In genomic region chr2:61563202-61563601, GRCm38 (mm10) we compare ENCODE assay signal across 29 mouse cellular contexts. TPM values are rescaled to one million over a fixed set of nuclear protein-coding genes. Genes with fewer than 3 reads are reported as not detected.
DNase-seq lines count a peak whose midpoint lies in the region; ATAC-seq and TF ChIP-seq lines count a peak whose summit lies in the region.
"Had no signal": no experiment of that assay in that cellular context is flagged by ENCODE, and none has a peak within 500 bp of the region (broad histone marks: within the 10 kb centered on the region; RNA-seq: fewer than 3 reads in every experiment).

No protein-coding gene starts in this region.

- H3K4me2 ChIP-seq in forebrain, embryonic 16.5 days (ENCODE audit: low read length) = no peak overlapping the region
- H3K4me2 ChIP-seq in hindbrain, postnatal 0 days (ENCODE audit: low read depth, low read length) = no peak overlapping the region
- H3K4me2 ChIP-seq: embryonic facial prominence, embryonic 13.5 days; limb, embryonic 15.5 days; liver, embryonic 13.5 days; midbrain, embryonic 15.5 days; neural tube, embryonic 15.5 days had no signal

- TF ChIP-seq CTCF in hindbrain, postnatal 0 days (IDR thresholded peaks at IDR 0.05; ENCODE audit: low read depth) = no peak

- no peaks in the 10 kb centered on the region; the same call in 1 of the 2 replicates for H3K4me1 ChIP-seq in forebrain, embryonic 16.5 days (replicated peaks; ENCODE audit: control insufficient read depth, insufficient read depth, low read length)
- H3K4me1 ChIP-seq in hindbrain, postnatal 0 days (ENCODE audit: insufficient read depth, low read length) = no peaks in the 10 kb centered on the region
- H3K4me1 ChIP-seq: embryonic facial prominence, embryonic 13.5 days; limb, embryonic 15.5 days; liver, embryonic 13.5 days; neural tube, embryonic 15.5 days had no signal

- no peaks in the 10 kb centered on the region for H3K9me3 ChIP-seq in forebrain, embryonic 16.5 days (ENCODE audit: control insufficient read depth, low read length)
- no peaks in the 10 kb centered on the region for H3K9me3 ChIP-seq in hindbrain, postnatal 0 days (ENCODE audit: low read length)
- H3K9me3 ChIP-seq: embryonic facial prominence, embryonic 13.5 days; forebrain, embryonic 10.5 days; limb, embryonic 10.5 days; limb, embryonic 15.5 days; liver, embryonic 13.5 days; midbrain, embryonic 10.5 days; midbrain, embryonic 15.5 days; neural tube, embryonic 15.5 days had no signal

- no peak overlapping the region for H3K4me3 ChIP-seq in forebrain, embryonic 16.5 days (replicated peaks; ENCODE audit: low read length)
- H3K4me3 ChIP-seq in hindbrain, postnatal 0 days (ENCODE audit: low read length) = no peak overlapping the region
- H3K4me3 ChIP-seq: embryonic facial prominence, embryonic 13.5 days; forebrain, embryonic 10.5 days; layer of hippocampus, adult 2 months; limb, embryonic 10.5 days; limb, embryonic 15.5 days; liver, embryonic 13.5 days; midbrain, embryonic 10.5 days; midbrain, embryonic 15.5 days; neural tube, embryonic 15.5 days had no signal

- 70% methylated on average over 6 of the region's 6 CpGs for WGBS in forebrain, embryonic 16.5 days
- 85% methylated on average over 6 of the region's 6 CpGs for WGBS in hindbrain, postnatal 0 days

- no peak for ATAC-seq in forebrain, embryonic 16.5 days
- no peak for ATAC-seq in hindbrain, postnatal 0 days
- ATAC-seq: forebrain, postnatal 0 days; hindbrain, embryonic 16.5 days; intestine, postnatal 0 days; lung, postnatal 0 days; midbrain, embryonic 15.5 days had no signal

- H3K27me3 ChIP-seq in forebrain, embryonic 16.5 days (replicated peaks; ENCODE audit: control insufficient read depth, insufficient read depth, low read length) = no peaks in the 10 kb centered on the region
- H3K27me3 ChIP-seq in hindbrain, postnatal 0 days (ENCODE audit: insufficient read depth, low read length) = no peaks in the 10 kb centered on the region
- H3K27me3 ChIP-seq: embryonic facial prominence, embryonic 13.5 days; limb, embryonic 15.5 days; liver, embryonic 13.5 days; midbrain, embryonic 15.5 days; neural tube, embryonic 15.5 days had no signal

- peak; percentile 62 for DNase-seq in CD4-positive, CD25-positive, alpha-beta regulatory T cell, adult 2 months (ENCODE audit: low read depth, low spot score)
- DNase-seq in MEL-GATA-1-ER (ENCODE audit: extremely low read depth, low read depth) = peak; percentile 26
- peak; percentile 49 for DNase-seq in induced T-regulatory cell, adult 2 months (ENCODE audit: low read depth)
- no peak for DNase-seq in hindbrain, postnatal 0 days (ENCODE audit: low spot score)
- DNase-seq in cerebellum, adult 9-10 months = no peak
- DNase-seq in lung, postnatal 14 days = no peak
- DNase-seq: adrenal gland, adult 2 months; adrenal gland, postnatal 36 days; cerebellum, adult 8-10 months; forebrain, postnatal 0 days; kidney, postnatal 36 days; liver, embryonic 13.5 days; lung, adult 18-20 months; right cerebral cortex, adult 18-20 months; spleen, adult 18-20 months; thymus, adult 2 months; thymus, postnatal 4 days had no signal

- no peaks in the 10 kb centered on the region for H3K36me3 ChIP-seq in forebrain, embryonic 16.5 days (ENCODE audit: control insufficient read depth, insufficient read depth)
- no peaks in the 10 kb centered on the region for H3K36me3 ChIP-seq in hindbrain, postnatal 0 days (ENCODE audit: insufficient read depth, low read length)
- H3K36me3 ChIP-seq: embryonic facial prominence, embryonic 13.5 days; forebrain, embryonic 10.5 days; limb, embryonic 10.5 days; limb, embryonic 15.5 days; liver, embryonic 13.5 days; midbrain, embryonic 10.5 days; midbrain, embryonic 15.5 days; neural tube, embryonic 15.5 days had no signal

- H3K9ac ChIP-seq in forebrain, embryonic 16.5 days (replicated peaks; ENCODE audit: low read depth, low read length) = no peak overlapping the region
- H3K9ac ChIP-seq in hindbrain, postnatal 0 days (replicated peaks; ENCODE audit: low read length) = no peak overlapping the region
- H3K9ac ChIP-seq: embryonic facial prominence, embryonic 13.5 days; forebrain, postnatal 0 days; limb, embryonic 15.5 days; liver, embryonic 13.5 days; midbrain, embryonic 15.5 days; neural tube, embryonic 15.5 days had no signal

- H3K27ac ChIP-seq in forebrain, embryonic 16.5 days (ENCODE audit: low read length) = no peak overlapping the region
- no peak overlapping the region for H3K27ac ChIP-seq in hindbrain, postnatal 0 days
- H3K27ac ChIP-seq: embryonic facial prominence, embryonic 13.5 days; forebrain, embryonic 10.5 days; layer of hippocampus, adult 2 months; limb, embryonic 10.5 days; limb, embryonic 15.5 days; liver, embryonic 13.5 days; midbrain, embryonic 10.5 days; midbrain, embryonic 15.5 days; neural tube, embryonic 15.5 days had no signal

RNA-seq across cellular contexts. Expression of gene Tank, which starts 15.2 kb away (rescaled TPM):
- 30.0 and 33.6 TPM in 2 replicates for polyA plus RNA-seq in forebrain, embryonic 16.5 days (2015; fragmentation: Nextera tagmentation; extraction: Ambion mirVana)
- total RNA-seq in hindbrain, postnatal 0 days (2014; rRNA removed) = 18.8 and 19.2 TPM in 2 replicates
- polyA plus RNA-seq in hindbrain, postnatal 0 days (2015; fragmentation: Nextera tagmentation; extraction: Ambion mirVana) = 25.2 and 25.7 TPM in 2 replicates

Comparison
In these comparisons a context has a peak if more than half of its experiments do, and no peak if none do; other contexts are left out.
1. DNase-seq: peak in CD4-positive, CD25-positive, alpha-beta regulatory T cell, adult 2 months (single experiment), MEL-GATA-1-ER (single experiment) and induced T-regulatory cell, adult 2 months (single experiment); none in hindbrain, postnatal 0 days (single experiment), cerebellum, adult 9-10 months (single experiment) and lung, postnatal 14 days (single experiment).